Mouse (Mus musculus) left cerebral cortex, adult 2 months (tissue): Measurements from ENCODE around the gene Klk5. TPM values are rescaled to one million over a fixed set of nuclear protein-coding genes. Genes with fewer than 3 reads are reported as not detected.

ENCODE experiments used
- DNase-seq, 2 experiments: peaks; one replicate each; pipeline ENCODE4 v3.0.0; 2021 to 2022; ENCODE audit warnings: low spot score in 2 of 2, mixed read lengths in 1 of 2; ENCODE audit errors: extremely low spot score in 1 of 2
- H3K27ac ChIP-seq: fragments of 200-600 bp; 2 replicates; pipeline ENCODE4 v1.8.1; 2022
- H3K4me3 ChIP-seq: fragments of 200-600 bp; 2 replicates; pipeline ENCODE4 v1.8.1; 2022
- CTCF ChIP-seq: fragments of 200-600 bp; IDR thresholded peaks from 2 replicates; pipeline ENCODE4 v1.8.1; 2022; ENCODE audit warnings: antibody characterized with exemption, mild to moderate bottlenecking, moderate library complexity
- intact Hi-C: fragments of 180-260 bp; cut with DNase I; formaldehyde crosslinking; loops from one replicate; pipeline ENCODE4 v1.15.1; 2025
- long read RNA-seq, 2 experiments: library from polyadenylated mRNA; stranded (forward); transcript quantifications; one replicate each; pipeline ENCODE4 v2.0.0; 2021; ENCODE audit warnings: borderline mapping rate in 2 of 2
- total RNA-seq, 2 experiments: library from RNA; stranded (reverse); gene quantifications; 2 replicates each; pipeline ENCODE4 v1.2.3; 2021

Gene Klk5
- total RNA-seq, result not detected
- long read RNA-seq, experiment 1, result 0 reads
- long read RNA-seq, experiment 2, result 0 reads

DNA sequence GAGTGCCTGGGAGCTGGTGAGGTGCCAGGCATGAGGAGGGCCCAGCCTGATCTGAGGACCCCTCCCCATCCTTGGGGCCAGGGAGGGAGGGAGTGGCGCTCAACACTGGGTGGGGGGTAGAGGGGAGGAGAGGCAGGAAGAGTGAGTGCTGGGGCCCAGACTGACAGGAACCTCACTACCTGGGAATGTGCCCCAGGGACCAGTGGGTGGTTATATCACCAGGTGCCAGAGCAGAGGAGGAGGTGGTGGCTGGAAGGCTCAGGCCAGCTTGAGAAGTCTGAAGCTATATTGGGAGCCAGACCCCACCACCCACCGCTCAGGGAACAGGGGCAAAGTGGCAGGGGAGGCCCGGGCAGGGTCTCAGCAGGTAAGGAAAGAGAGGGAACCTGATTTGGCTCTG lies at the start of gene Klk5:
Gene Klk5, plus strand, starts transcription at position 271 of the 400 bp plus-strand sequence.
- no peak for DNase-seq
- no peak for TF ChIP-seq CTCF
- H3K4me3 ChIP-seq, result no peak within 1 kb of the TSS
- H3K27ac ChIP-seq, result no peak within 1 kb of the TSS
- intact Hi-C loops, result no loop called here

- H3K4me3 ChIP-seq, result peak overlapping the region; percentile 56
- intact Hi-C loops, result no loop called here
- no peak overlapping the region for H3K27ac ChIP-seq
- no peak for TF ChIP-seq CTCF
- no peak for DNase-seq
Measured at GRCm38 (mm10) chr7:43796355-43796754, 45.4 kb upstream of the Klk5 start.

DNA sequence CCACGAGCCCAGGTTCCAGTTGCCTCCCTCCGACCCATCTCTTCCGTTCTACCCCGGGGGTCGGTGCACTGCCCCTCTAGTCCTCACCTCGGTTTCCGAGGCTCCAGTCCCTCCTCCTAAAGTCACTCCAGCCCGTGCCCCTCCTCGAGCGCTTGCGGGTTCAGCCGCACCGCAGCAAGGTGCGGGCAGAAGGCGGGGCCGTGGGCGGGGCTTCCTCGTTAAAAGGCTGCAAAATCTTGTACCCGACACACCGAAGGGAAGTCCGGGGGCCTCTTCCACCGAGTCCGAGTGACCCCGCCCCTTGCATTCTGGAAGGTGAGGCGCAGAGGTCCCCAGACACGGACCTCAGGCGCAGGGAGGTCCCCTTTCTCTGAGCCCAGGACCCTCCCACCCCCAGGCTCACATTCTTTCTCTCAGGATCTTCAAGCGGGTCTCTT lies 44.4 kb upstream of the Klk5 start, which contains the start of gene Klk8:
Gene Klk8, plus strand, starts transcription at position 245 of the 437 bp plus-strand sequence.
- no peak for DNase-seq
- H3K4me3 ChIP-seq, result peak within 1 kb of the TSS; percentile 56
- intact Hi-C loops, result no loop called here
- TF ChIP-seq CTCF, result no peak
- no peak within 1 kb of the TSS for H3K27ac ChIP-seq

GRCm38 (mm10) chr7:43797844-43798462 lies 43.8 kb upstream of the Klk5 start:
- no peak for DNase-seq
- intact Hi-C loops, result no loop called here
- Histone ChIP-seq H3K27ac (no peak overlapping the region), H3K4me3 (peak overlapping the region; percentile 56; the same call in 1 of the 2 replicates)
- no peak for TF ChIP-seq CTCF

GRCm38 (mm10) chr7:43799876-43800275 lies 41.9 kb upstream of the Klk5 start:
- intact Hi-C loops, result no loop called here

GRCm38 (mm10) chr7:43810994-43811393 lies 30.8 kb upstream of the Klk5 start, which contains the start of gene Klk7:
Gene Klk7, plus strand, starts transcription at chr7:43811294.
- no peak for TF ChIP-seq CTCF
- Histone ChIP-seq H3K27ac (no peak within 1 kb of the TSS), H3K4me3 (no peak within 1 kb of the TSS)
- no peak for DNase-seq
- intact Hi-C loops, result no loop called here

More at GRCm38 (mm10) chr7:43799876-43800275, 41.9 kb upstream of the Klk5 start:
- DNase-seq, result no peak
- Histone ChIP-seq H3K4me3 (no peak overlapping the region), H3K27ac (no peak overlapping the region)
- TF ChIP-seq CTCF, result no peak

DNA sequence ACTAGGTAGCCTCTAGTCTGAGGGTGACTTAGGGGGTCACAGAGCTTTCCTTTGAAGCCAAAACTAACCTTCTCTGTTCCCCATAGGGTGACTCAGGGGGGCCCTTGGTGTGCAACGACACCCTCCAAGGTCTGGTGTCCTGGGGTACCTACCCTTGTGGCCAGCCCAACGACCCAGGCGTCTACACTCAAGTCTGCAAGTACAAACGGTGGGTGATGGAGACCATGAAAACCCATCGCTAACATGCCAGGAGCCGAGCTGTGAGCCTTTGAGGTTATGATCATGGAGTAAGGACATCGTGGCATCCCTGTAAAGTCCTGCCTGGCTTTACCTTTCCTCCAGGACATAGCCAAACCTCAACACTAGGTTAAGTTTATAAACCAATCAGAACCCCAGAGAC lies 26.6 kb upstream of the Klk5 start:
- TF ChIP-seq CTCF, result no peak
- intact Hi-C loops, result no loop called here
- no peak for DNase-seq
- Histone ChIP-seq H3K4me3 (no peak overlapping the region), H3K27ac (no peak overlapping the region)

DNA sequence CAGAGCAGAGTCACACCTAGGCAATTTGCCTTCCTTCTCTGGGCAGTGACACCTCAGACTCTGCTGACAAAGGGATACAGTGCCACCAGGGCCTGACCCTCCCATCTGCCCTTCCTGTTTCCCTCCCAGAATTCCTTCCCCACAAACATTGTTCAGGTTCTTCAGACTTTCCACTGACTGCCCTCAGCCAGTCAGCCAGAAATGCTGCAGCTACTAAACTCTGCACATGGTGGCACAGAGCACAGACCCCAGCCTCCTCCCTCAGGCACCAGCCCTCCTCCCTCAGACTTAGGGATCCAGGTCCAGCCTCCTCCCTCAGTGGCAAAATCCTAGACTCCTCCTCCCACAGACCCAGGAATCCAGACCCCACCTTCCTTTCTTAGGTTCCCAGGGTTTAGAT lies 25.0 kb upstream of the Klk5 start:
- DNase-seq, result no peak
- H3K27ac ChIP-seq, result no peak overlapping the region
- no peak for TF ChIP-seq CTCF
- intact Hi-C loops, result no loop called here
- H3K4me3 ChIP-seq, result no peak overlapping the region

GRCm38 (mm10) chr7:43821581-43821980 lies 20.2 kb upstream of the Klk5 start:
- H3K27ac ChIP-seq, result no peak overlapping the region
- no peak overlapping the region for H3K4me3 ChIP-seq
- DNase-seq, result no peak
- no peak for TF ChIP-seq CTCF
- intact Hi-C loops, result no loop called here

DNA sequence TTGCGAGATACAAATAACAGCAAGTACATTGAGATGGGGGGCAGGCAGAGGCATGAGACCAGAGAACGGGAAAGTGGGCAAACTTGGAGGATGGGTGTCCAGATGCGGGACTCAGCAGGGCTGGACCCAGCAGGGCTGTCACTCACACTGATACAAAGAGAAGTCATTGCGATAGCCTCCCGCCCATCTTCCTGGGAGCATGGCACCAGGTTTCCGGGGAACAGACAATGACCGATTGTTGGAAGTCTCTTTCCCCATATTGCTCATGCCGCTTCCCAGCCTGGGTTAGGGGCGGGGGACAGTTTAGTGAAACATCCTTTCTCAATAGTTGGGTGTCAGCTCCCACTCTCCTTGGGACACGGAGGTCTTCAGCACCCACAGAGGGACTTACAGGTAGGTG lies 17.6 kb upstream of the Klk5 start, which contains the start of gene Klk6:
Gene Klk6, plus strand, starts transcription at position 301 of the 400 bp plus-strand sequence.
- Histone ChIP-seq H3K27ac (no peak within 1 kb of the TSS), H3K4me3 (no peak within 1 kb of the TSS)
- intact Hi-C loops, result no loop called here
- DNase-seq, result no peak
- no peak for TF ChIP-seq CTCF

- Histone ChIP-seq H3K4me3 (no peak overlapping the region), H3K27ac (no peak overlapping the region)
- DNase-seq, result no peak
- intact Hi-C loops, result no loop called here
- no peak for TF ChIP-seq CTCF
Measured at GRCm38 (mm10) chr7:43826056-43826455, 15.7 kb upstream of the Klk5 start.

GRCm38 (mm10) chr7:43827706-43828105 lies 14.1 kb upstream of the Klk5 start:
- intact Hi-C loops, result no loop called here
- Histone ChIP-seq H3K27ac (no peak overlapping the region), H3K4me3 (no peak overlapping the region)
- no peak for DNase-seq
- TF ChIP-seq CTCF, result no peak

DNA sequence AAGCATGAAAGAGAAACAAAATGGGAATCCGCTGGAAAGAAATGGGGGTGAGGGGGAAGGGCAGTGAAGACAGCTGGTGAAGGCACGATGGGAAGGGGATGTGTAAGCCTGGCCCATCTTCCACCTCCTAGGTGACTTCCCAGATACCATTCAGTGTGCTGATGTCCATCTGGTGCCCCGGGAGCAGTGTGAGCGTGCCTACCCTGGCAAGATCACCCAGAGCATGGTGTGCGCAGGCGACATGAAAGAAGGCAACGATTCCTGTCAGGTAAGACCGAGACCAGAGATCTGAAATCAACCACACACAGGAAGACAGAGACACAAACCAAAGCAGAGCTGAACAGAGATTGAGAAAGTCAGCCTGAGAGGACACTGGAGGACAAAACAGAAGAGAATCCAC lies 12.8 kb upstream of the Klk5 start:
- intact Hi-C loops, result no loop called here
- no peak overlapping the region for H3K27ac ChIP-seq
- TF ChIP-seq CTCF, result no peak

More for the DNA sequence above, 12.8 kb upstream of the Klk5 start:
- no peak overlapping the region for H3K4me3 ChIP-seq
- DNase-seq, result no peak
